Mouse (Mus musculus): ENCODE measurements at regions not wholly inside any gene's neighbourhood (a gene's known extent, or its start where the extent isn't known, plus 50 kb on each side); places are given as distances from the start of the nearest gene placed in this dataset.
"Not testable (repeated sequence)": the region's sequence is repeated elsewhere in the genome, so short reads cannot be mapped to it uniquely, and the experiment has no call there.

DNA sequence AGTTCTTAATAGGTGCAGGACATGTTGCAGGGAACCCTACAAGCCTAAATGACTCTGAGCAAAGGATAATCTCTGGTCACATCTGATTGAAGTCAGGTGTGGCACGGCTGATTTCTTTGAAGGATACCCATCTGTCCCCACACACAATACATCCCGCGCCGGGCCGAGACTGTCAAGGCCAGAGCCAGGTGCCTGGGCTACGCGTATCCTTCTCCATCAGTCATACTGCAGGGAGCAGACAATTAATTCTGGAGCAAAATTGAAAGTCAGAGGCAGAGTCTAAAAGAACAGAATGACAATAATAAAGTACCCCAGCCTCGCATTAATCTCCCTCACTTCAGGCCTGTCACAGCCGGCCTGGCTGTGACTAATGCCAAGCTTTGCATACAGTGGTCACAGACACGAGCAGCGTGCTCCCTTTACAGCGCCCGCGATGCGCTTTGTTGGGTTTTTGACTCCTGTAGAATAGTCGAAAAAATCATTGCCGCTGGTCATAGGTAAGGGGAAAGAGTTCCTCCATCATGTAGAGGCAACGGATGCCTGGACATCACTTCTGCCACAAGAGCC is 393.4 kb upstream of the Zfp507 start:
- Histone ChIP-seq H3K36me3 (ENCODE audit: control insufficient read depth, insufficient read depth) (no peaks in the 10 kb centered on the region), H3ac (ENCODE audit: control insufficient read depth, insufficient read length, low read depth) (no peak overlapping the region), H3K79me2 (ENCODE audit: control insufficient read depth, insufficient read depth) (no peaks in the 10 kb centered on the region), H3K27me3 (ENCODE audit: control insufficient read depth, insufficient read depth, insufficient read length) (no peaks in the 10 kb centered on the region), H3K79me3 (ENCODE audit: low read depth) (no peaks in the 10 kb centered on the region), H3K4me3 (ENCODE audit: insufficient read depth, poor library complexity, severe bottlenecking) (no peak overlapping the region)
- TF ChIP-seq CTCF (IDR thresholded peaks at IDR 0.05; ENCODE audit: control insufficient read depth, insufficient read depth, insufficient read length) (no peak), MYOG (IDR thresholded peaks at IDR 0.05; ENCODE audit: control insufficient read depth, extremely low read depth, insufficient read length) (no peak), CEBPB (IDR thresholded peaks at IDR 0.05; ENCODE audit: low read depth) (no peak), MAX (IDR thresholded peaks at IDR 0.05) (no peak), FOSL1 (IDR thresholded peaks at IDR 0.05; ENCODE audit: insufficient read depth, low read length, poor library complexity, severe bottlenecking) (no peak), USF1 (IDR thresholded peaks at IDR 0.05; ENCODE audit: low read depth) (no peak), MYOD1 (IDR thresholded peaks at IDR 0.05; ENCODE audit: control insufficient read depth, insufficient read length, low read depth) (no peak)

DNA sequence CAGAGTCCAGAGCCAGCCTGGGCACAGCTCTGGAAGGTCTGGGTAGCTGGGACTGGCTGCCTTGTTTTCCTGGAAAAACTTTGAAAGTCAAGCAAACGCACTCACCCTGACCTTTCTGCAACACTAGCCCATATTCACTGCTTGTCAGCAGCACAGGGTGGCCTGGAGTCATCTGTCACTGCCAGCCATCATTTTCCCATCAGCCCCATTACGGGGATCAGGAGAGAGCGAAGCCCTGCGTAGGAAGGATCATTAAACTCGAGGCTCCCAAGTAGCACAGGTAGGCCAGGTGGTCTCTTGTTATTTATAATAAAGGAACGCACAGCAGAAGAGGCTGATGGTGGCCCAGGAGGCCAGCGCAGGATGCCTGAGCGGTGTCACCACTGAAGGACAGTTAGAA is 389.8 kb upstream of the Zfp507 start:
- TF ChIP-seq FOSL1 (IDR thresholded peaks at IDR 0.05; ENCODE audit: insufficient read depth, low read length, poor library complexity, severe bottlenecking) = no peak
- Histone ChIP-seq H3K4me3 (ENCODE audit: insufficient read depth, poor library complexity, severe bottlenecking) (no peak overlapping the region), H3K36me3 (ENCODE audit: control insufficient read depth, insufficient read depth) (no peaks in the 10 kb centered on the region), H3ac (ENCODE audit: control insufficient read depth, insufficient read length, low read depth) (no peak overlapping the region), H3K79me3 (ENCODE audit: low read depth) (no peaks in the 10 kb centered on the region), H3K27me3 (ENCODE audit: control insufficient read depth, insufficient read depth, insufficient read length) (no peaks in the 10 kb centered on the region), H3K79me2 (ENCODE audit: control insufficient read depth, insufficient read depth) (no peaks in the 10 kb centered on the region)

DNA sequence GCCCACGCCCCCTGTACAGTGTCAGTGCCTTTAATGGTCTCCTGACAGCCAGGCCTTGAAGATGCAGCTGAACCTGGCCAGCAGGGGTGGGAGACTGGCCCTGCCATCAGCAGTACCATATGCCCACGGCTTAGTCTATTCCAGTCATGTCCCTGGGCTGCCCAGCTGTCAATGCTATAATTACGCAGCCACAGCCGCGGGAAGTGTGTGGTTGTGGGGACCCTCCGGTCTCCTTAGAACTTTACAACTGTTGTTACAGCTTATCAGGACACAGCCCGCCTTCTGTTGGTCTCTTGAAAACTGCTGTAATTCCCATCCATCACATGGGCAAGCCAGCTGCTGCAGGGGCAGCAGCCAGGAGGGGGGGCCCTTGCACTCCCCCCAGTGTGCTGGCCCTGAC is 375.1 kb upstream of the Zfp507 start:
- H3K27me3 ChIP-seq (ENCODE audit: control insufficient read depth, insufficient read depth, insufficient read length) = no peaks in the 10 kb centered on the region
- H3ac ChIP-seq (ENCODE audit: control insufficient read depth, insufficient read length, low read depth) = no peak overlapping the region
- H3K79me2 ChIP-seq (ENCODE audit: control insufficient read depth, insufficient read depth) = no peaks in the 10 kb centered on the region
- no peak for TF ChIP-seq MYOD1 (IDR thresholded peaks at IDR 0.05; ENCODE audit: control insufficient read depth, insufficient read length, low read depth)
- TF ChIP-seq MAX (IDR thresholded peaks at IDR 0.05) = no peak
- peak; percentile 13 for TF ChIP-seq CTCF (IDR thresholded peaks at IDR 0.05; ENCODE audit: control insufficient read depth, insufficient read depth, insufficient read length)
- no peak for TF ChIP-seq MYOG (IDR thresholded peaks at IDR 0.05; ENCODE audit: control insufficient read depth, extremely low read depth, insufficient read length)
- no peak overlapping the region for H3K4me3 ChIP-seq (ENCODE audit: insufficient read depth, poor library complexity, severe bottlenecking)
- no peaks in the 10 kb centered on the region for H3K36me3 ChIP-seq (ENCODE audit: control insufficient read depth, insufficient read depth)
- H3K79me3 ChIP-seq (ENCODE audit: low read depth) = no peaks in the 10 kb centered on the region

DNA sequence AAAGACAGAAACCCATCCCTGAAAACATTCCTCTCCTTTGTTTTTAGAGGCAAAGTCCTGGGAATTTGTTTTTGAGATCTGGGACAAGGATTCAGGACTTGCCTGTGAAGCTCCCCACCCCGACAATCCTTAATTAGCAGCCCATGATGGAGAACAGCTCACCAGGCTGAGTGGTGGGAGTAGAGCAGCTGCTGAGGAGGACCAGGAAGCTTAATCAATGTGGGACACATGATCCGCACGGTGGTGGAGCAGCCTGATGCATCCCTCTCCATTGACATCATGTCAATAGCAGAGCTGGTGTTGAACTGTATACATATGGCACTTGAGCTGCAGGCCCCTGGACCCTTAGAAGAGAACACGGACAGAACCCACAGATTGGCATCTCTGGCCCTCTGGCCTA is 372.5 kb upstream of the Zfp507 start:
- Histone ChIP-seq H3K36me3 (ENCODE audit: control insufficient read depth, insufficient read depth) (no peaks in the 10 kb centered on the region), H3K79me3 (ENCODE audit: low read depth) (no peaks in the 10 kb centered on the region), H3K27me3 (ENCODE audit: control insufficient read depth, insufficient read depth, insufficient read length) (no peaks in the 10 kb centered on the region), H3K79me2 (ENCODE audit: control insufficient read depth, insufficient read depth) (no peaks in the 10 kb centered on the region), H3ac (ENCODE audit: control insufficient read depth, insufficient read length, low read depth) (no peak overlapping the region), H3K4me3 (ENCODE audit: insufficient read depth, poor library complexity, severe bottlenecking) (no peak overlapping the region)
- no peak for TF ChIP-seq USF1 (IDR thresholded peaks at IDR 0.05; ENCODE audit: low read depth)

DNA sequence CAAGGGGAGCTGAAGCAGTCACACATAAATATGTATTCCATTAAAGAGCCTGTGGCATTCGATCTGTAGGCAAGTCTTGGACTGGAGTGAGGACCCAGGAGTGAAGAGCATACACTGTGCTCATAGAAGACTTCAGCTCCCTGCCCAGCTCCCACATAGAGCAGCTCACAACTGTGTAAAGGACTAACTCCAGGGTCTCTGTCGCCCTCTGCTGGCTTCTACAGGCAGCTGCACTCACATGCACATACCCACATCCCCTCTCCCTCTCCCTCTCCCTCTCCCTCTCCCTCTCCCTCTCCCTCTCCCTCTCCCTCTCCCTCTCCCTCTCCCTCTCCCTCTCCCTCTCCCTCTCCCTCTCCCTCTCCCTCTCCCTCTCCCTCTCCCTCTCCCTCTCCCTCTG is 369.7 kb upstream of the Zfp507 start:
- not testable (repeated sequence) for H3K79me3 ChIP-seq (ENCODE audit: low read depth); H3K4me3 ChIP-seq (ENCODE audit: insufficient read depth, poor library complexity, severe bottlenecking); H3K79me2 ChIP-seq (ENCODE audit: control insufficient read depth, insufficient read depth); H3K27me3 ChIP-seq (ENCODE audit: control insufficient read depth, insufficient read depth, insufficient read length); H3K36me3 ChIP-seq (ENCODE audit: control insufficient read depth, insufficient read depth); H3ac ChIP-seq (ENCODE audit: control insufficient read depth, insufficient read length, low read depth)

DNA sequence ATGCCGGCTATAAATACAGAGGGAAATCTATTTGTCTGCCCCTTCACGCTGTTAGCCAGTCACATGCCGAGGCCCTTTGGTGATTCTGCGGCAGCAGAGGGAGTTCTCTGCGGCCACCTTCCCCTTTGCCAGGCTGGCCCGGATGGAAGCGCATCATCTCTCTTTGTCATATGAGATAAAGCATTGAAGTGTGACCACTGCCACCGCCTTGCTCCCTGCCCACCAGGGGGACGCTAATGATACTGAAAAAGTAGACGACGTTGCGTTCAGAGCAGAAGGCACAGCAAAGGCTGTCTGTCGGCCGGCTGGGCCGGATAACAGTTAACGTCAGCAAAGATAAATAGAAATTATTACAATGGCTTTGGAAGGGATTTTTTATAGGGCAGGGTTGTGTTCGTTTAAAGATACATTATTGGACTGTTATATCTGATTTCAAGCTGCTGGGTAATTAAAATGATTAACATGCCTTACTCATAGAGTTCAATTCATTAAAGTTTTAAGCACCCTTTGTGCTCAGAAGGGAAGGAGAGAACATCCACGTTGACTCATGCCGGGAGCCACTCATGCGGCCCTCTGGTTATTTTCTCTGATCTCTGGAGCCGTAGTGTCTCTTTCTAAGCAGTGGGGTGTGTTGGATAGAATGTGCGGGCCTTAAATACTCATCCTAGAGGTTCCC is 354.6 kb upstream of the Zfp507 start:
- H3K79me2 ChIP-seq (ENCODE audit: control insufficient read depth, insufficient read depth) = no peaks in the 10 kb centered on the region
- H3K4me3 ChIP-seq (ENCODE audit: insufficient read depth, poor library complexity, severe bottlenecking) = no peak overlapping the region
- no peak overlapping the region for H3ac ChIP-seq (ENCODE audit: control insufficient read depth, insufficient read length, low read depth)
- no peak for TF ChIP-seq CEBPB (IDR thresholded peaks at IDR 0.05; ENCODE audit: low read depth)
- TF ChIP-seq USF1 (IDR thresholded peaks at IDR 0.05; ENCODE audit: low read depth) = no peak
- no peak for TF ChIP-seq MYOG (IDR thresholded peaks at IDR 0.05; ENCODE audit: control insufficient read depth, extremely low read depth, insufficient read length)
- TF ChIP-seq FOSL1 (IDR thresholded peaks at IDR 0.05; ENCODE audit: insufficient read depth, low read length, poor library complexity, severe bottlenecking) = no peak
- TF ChIP-seq MAX (IDR thresholded peaks at IDR 0.05) = no peak
- no peak for TF ChIP-seq MYOD1 (IDR thresholded peaks at IDR 0.05; ENCODE audit: control insufficient read depth, insufficient read length, low read depth)
- no peak for TF ChIP-seq CTCF (IDR thresholded peaks at IDR 0.05; ENCODE audit: control insufficient read depth, insufficient read depth, insufficient read length)
- no peaks in the 10 kb centered on the region for H3K27me3 ChIP-seq (ENCODE audit: control insufficient read depth, insufficient read depth, insufficient read length)
- H3K36me3 ChIP-seq (ENCODE audit: control insufficient read depth, insufficient read depth) = no peaks in the 10 kb centered on the region
- H3K79me3 ChIP-seq (ENCODE audit: low read depth) = no peaks in the 10 kb centered on the region
